Mouse (Mus musculus): Measurements from ENCODE around the gene Prok1. TPM values are rescaled to one million over a fixed set of nuclear protein-coding genes. Genes with fewer than 3 reads are reported as not detected.
A peak's percentile ranks its signal among the peaks of the same experiment; 100 is the strongest.

Prok1 gene
- polyA plus RNA-seq, 1 experiment from 2014 or later, result not detected

DNA sequence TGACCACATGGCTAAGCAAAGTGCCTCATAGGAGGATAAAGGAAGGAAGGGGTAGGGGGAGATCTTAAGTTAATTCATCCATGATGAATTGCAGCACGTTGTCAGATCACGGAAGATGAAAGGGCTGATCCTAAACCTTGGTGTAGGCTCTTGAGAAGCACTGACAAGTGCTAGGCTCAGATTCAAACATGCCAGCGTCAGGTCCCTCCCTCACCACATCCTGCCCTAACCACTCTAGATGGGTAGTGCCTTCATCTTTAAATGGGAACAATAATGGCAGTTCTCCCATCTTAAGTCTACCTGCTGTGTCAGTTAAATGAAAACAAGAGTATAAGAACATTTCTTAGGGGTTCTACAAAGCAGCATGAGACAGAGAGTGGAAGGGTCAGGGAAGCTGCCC, 53.9 kb downstream of the Prok1 start:
- WGBS, result 64% methylated on average over 3 of the region's 3 CpGs

DNA sequence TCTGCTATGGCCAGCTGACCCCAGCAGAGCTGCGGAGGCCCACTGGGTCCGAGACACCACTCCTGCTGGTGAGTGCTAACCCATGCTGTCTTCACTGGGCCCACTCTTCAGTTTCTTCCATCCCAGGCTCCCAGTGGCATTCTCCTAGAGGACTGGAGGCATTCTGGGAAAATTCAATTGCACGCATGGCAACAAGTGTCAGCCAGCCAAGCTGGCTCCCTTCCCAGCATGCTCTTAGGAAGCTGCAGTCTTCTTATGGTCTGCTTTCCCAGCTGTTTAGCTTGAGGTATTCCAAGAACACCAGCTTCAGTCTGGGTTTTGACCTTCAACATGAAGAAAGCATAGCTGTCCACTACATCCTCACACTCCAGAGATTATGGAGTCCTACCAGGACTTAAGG, 56.3 kb downstream of the Prok1 start:
- Histone ChIP-seq H3K9ac (replicated peaks; ENCODE audit: low read depth) (no peak overlapping the region), H3K27ac (ENCODE audit: low read length) (no peak overlapping the region), H3K4me3 (ENCODE audit: low read depth, low read length) (no peak overlapping the region), H3K4me1 (ENCODE audit: insufficient read depth, low read depth, low read length) (no peaks in the 10 kb centered on the region), H3K9me3 (ENCODE audit: low read length) (no peaks in the 10 kb centered on the region), H3K4me2 (replicated peaks; ENCODE audit: low read depth, low read length) (no peak overlapping the region), H3K27me3 (replicated peaks; ENCODE audit: insufficient read depth, low read length) (no peaks in the 10 kb centered on the region), H3K36me3 (ENCODE audit: insufficient read depth, low read length) (no peaks in the 10 kb centered on the region)
- 60% methylated on average over 3 of the region's 3 CpGs for WGBS
- TF ChIP-seq CTCF (IDR thresholded peaks at IDR 0.05) (no peak), EP300 (IDR thresholded peaks at IDR 0.05) (no peak)
- DNase-seq (ENCODE audit: low spot score) (peak; percentile 30), ATAC-seq (no peak)

More for the DNA sequence above, 53.9 kb downstream of the Prok1 start:
- no peak for TF ChIP-seq CTCF (IDR thresholded peaks at IDR 0.05)
- no peak for TF ChIP-seq EP300 (IDR thresholded peaks at IDR 0.05)
- H3K36me3 ChIP-seq (ENCODE audit: insufficient read depth, low read length), result no peaks in the 10 kb centered on the region
- H3K9me3 ChIP-seq (ENCODE audit: low read length), result no peaks in the 10 kb centered on the region
- ATAC-seq, result no peak
- H3K4me3 ChIP-seq (ENCODE audit: low read depth, low read length), result no peak overlapping the region
- H3K27me3 ChIP-seq (replicated peaks; ENCODE audit: insufficient read depth, low read length), result no peaks in the 10 kb centered on the region
- H3K27ac ChIP-seq (ENCODE audit: low read length), result no peak overlapping the region
- no peak for DNase-seq (ENCODE audit: low spot score)
- H3K4me2 ChIP-seq (replicated peaks; ENCODE audit: low read depth, low read length), result no peak overlapping the region
- H3K9ac ChIP-seq (replicated peaks; ENCODE audit: low read depth), result no peak overlapping the region
- no peaks in the 10 kb centered on the region for H3K4me1 ChIP-seq (ENCODE audit: insufficient read depth, low read depth, low read length)

Other genes starting within 250 kb of the Prok1 start
- 2.7 and 4.2 TPM in 2 replicates for gene Kcna3, start 203.5 kb downstream of the Prok1 start, polyA plus RNA-seq (2015; fragmentation: Nextera tagmentation; extraction: Ambion mirVana)
- gene Kcna2, start 138.6 kb downstream of the Prok1 start, polyA plus RNA-seq (2015; fragmentation: Nextera tagmentation; extraction: Ambion mirVana), result 0.87 and 0.93 TPM in 2 replicates
- gene Kcna10, start 56.7 kb downstream of the Prok1 start, polyA plus RNA-seq (2015; fragmentation: Nextera tagmentation; extraction: Ambion mirVana), result not detected in 2 replicates
- 0.36 and 0.41 TPM in 2 replicates for gene Cym, start 18.0 kb downstream of the Prok1 start, polyA plus RNA-seq (2015; fragmentation: Nextera tagmentation; extraction: Ambion mirVana)
- not detected in 2 replicates for gene A630076J17Rik, start 9.1 kb downstream of the Prok1 start, polyA plus RNA-seq (2015; fragmentation: Nextera tagmentation; extraction: Ambion mirVana)
- gene Lamtor5, start 39.2 kb upstream of the Prok1 start, polyA plus RNA-seq (2015; fragmentation: Nextera tagmentation; extraction: Ambion mirVana), result 201 and 215 TPM in 2 replicates
- gene Slc16a4, start 51.5 kb upstream of the Prok1 start, polyA plus RNA-seq (2015; fragmentation: Nextera tagmentation; extraction: Ambion mirVana), result 0.49 and 0.73 TPM in 2 replicates
- gene Rbm15, start 94.0 kb upstream of the Prok1 start, polyA plus RNA-seq (2015; fragmentation: Nextera tagmentation; extraction: Ambion mirVana), result 7.2 and 7.5 TPM in 2 replicates
- 0.02 TPM in 1 of 2 replicates, not detected in the other for gene Kcnc4, start 219.8 kb upstream of the Prok1 start, polyA plus RNA-seq (2015; fragmentation: Nextera tagmentation; extraction: Ambion mirVana)